Mouse (Mus musculus): ENCODE measurements at regions not wholly inside any gene's neighbourhood (a gene's known extent, or its start where the extent isn't known, plus 50 kb on each side); places are given as distances from the start of the nearest gene placed in this dataset.

DNA sequence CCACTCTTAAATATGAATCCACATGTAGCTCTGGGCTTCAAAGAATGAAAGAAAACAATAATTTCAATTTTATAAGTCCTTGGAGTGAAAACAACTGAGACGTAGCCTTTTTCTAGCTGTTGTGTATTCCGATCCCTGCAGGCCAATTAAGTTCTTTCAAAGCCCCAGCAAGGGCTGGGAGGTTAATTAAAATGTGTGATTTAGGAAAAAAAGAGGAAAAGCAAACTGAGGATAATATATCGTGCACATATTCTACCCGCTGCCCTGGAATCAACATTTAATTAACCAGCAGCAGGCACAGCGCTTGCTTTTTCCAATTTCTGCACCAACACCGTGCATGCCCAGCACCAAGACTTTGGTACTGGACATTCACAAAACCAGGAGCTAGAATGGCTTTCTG is 167.0 kb downstream of the Nectin3 start:
- no peak for DNase-seq

DNA sequence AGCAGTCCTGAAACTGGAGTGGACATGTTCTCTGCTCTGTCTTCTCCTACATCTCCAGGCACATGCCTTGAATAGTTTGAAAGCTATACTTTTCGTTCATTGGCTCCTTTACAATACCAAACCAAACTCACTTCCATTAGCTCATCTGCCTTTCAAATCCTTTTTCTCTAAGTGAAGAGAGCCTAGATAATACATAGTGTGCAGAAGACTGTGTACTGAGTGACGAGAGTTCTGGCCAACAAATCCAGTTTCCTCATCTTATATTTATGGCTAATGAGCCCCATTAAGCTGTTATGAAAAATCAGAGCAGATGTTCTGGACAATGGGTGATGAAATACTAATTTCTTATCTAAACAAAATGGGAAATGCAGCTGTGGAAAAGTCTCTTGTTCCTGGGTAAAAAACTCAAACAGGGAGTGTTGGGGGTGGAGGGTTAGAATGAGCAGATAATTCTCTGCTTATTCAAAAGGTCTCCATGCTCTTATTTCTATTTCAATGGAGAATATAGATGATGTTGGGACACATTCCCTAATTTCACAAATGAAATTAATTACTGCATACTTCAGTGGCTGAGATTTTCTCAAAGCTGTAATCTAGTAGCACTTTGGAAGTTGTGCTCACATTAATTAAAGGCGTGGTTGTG is 144.3 kb upstream of the Gm4737 start:
- no peak for DNase-seq

DNA sequence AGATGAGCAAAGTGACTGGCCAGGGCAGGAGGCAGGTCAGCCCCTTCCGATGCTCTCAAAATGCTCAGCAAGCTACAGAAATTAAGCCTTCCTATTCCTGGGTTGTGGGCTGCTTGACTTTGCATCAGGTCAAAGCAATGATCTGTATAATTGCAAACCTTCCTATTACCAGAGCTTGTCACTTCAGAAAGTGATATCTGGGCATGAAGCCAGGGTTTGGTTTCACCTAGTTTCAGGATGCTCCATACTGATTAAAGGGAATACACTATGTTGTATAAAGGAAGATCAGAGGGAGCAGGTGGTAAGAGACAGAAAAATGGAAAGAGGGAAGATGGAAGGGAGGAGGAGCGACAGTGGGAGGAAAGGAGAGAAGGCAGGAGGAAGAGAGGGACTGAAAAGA is 142.3 kb upstream of the Gm4737 start:
- DNase-seq: no peak

DNA sequence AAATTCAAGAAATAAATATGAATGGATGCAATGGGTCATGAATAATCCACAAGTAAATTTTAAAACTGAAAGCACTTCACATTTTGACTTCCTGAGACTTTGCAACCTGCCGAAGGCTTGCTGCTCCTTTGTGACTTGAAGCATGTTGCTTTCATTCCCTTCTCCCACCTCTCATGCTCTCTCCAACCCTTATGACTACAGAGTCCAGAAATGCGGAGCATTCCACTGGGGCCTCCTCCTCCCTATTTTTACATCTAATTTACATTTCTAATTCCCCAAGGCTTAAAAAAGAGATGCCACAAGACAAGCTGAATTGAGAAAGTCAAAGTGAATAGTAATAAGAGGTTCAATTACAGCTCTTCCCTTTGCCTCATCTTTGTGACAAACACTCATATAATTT is 141.5 kb upstream of the Gm4737 start:
- DNase-seq: no peak

DNA sequence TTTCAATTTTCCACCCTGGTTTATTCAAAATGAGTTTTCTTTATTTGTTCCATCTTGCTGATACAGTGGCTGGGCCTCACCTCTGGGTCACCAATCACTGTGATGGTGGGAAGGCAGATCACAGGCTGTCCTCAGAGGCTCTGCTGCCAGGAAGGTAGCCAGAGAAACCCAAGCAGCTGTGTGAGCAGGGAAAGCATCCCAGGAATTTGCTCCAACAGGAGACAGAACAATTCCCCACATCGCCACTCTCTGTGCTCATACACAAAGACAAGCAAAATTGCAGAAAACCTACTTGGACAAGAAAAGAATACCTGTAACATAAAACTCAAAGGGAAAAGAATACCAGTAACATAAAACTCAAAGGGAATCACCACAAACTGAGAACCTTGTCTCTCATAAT is 139.0 kb upstream of the Gm4737 start:
- no peak for DNase-seq

DNA sequence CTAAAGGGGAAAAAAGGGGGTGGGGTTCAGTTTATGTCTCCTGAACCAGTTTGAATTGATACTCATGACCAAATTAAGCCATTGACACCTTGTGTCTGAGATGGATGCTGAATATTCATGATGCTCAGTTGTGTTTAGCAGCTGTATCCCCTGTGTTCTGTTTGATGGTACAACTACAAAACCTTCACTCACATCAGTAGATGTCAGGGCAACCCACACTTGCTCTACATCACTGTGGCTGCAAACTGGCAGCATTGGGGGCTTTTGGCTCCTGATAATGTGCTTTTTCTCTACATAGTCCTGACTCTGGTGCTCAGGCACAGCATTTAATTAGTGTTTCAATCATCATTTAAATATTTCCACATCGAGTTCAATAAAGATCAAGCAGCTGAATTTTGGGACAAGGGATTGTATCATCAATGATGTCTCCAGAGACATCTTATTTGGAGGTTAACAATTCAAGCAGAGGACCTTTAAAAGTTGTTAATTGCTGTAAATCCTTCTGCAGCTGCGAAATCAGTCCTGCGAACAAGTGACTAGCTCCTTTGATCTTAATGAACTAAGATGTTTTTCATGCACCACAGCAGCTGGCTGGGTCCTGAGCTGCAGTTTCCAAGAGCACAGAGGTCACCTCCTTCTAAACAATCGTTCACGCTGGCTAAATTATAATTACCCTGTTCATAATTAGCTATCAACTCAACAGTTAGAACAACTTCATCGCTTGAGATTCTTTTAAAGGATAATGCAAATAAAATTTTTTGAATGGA is 136.4 kb upstream of the Gm4737 start:
- DNase-seq: no peak

DNA sequence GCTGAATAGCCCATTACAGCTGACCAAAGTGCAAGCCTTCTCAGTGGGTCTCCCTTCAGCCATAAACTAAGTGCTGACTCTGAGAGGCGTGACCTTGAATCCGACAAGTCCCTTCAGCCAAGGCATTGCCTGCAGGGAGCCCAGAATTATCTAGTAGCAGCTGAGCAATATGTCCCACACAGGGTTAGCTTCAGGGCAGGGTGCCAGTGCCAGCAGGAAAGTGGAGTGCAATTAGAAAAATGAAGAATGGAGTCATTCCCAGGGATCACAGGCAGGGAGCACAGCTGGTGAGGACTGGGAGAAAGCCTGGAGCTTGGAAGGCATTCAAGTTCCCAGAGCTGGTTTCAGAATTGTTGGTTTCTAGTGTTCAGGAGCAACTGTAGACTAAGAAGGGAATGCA is 135.3 kb upstream of the Gm4737 start:
- peak; percentile 64 for DNase-seq

DNA sequence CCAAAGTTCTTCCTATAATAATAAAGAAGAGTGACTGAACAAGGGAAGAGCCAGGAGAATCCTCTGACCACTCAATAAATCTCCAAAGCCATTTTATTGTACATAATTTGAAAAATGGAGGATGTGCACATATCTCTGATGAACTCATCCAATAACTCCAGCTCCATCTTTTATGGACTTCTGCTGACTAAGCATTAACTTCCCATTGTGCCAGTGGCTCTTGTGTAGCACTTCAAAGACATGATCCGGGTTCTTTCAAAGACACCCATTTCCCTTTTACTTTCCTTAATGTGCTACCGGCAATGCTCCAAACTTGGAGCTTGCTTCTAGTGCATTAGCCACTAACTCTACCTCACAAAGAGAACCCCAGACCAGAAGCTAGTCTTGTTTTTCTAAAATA is 112.7 kb upstream of the Gm4737 start:
- DNase-seq: no peak

DNA sequence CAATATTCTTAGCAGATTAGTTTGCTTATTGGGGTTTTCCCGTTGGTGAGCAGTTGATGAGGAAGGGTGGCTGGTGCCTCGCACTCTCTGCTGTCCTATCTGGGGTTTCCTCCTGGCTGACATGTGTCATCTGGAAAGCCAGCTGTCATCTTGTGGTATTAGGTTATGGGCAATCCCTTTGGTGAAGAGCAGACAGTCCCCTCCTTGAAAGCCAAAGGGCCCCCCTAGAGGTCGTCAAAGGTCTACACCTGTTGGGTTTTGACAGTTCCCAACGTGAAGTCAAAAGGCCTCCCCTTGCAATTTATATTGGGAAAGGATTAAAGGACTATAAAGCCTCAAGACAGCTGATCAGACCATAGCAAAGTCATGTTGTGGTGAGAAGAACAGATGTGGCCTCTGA is 96.8 kb upstream of the Gm4737 start:
- DNase-seq: no peak

DNA sequence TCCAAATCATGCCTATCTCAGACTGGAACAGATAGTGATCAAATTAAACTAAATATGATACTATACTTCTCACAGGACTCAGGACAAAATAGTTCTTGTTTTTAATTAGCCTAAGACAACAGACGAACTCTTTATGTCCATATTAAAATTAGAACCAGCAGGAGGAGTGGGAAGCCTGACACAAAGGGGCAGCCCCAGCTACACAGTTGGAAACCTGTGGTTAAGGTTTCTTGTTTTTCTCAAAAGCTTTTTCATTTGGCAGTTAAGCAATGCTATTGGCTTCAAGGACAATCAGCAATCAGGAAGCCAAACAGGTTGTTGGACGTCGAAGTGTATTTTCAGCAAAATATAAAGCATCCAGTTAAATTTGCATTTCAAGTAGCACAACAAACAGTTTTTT is 96.1 kb upstream of the Gm4737 start:
- DNase-seq: no peak

DNA sequence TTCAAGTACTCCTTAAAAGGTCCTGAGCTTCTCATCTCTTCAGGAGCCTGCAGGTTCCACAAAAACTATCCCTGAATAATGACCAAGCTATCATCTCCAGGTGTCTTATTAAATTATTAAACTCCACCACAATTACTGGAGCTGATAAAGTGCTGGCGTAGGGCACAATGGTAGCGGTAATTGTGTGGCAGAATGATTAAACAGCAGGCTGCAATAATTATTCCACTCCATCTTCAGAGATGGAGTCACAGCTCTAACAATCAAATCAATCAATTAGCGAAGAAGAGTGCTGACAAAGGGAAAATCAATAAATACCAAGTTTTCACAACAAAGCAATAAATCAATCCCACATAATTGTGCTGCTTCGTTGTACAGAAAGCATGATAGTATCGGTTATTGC is 90.7 kb upstream of the Gm4737 start:
- DNase-seq: no peak

DNA sequence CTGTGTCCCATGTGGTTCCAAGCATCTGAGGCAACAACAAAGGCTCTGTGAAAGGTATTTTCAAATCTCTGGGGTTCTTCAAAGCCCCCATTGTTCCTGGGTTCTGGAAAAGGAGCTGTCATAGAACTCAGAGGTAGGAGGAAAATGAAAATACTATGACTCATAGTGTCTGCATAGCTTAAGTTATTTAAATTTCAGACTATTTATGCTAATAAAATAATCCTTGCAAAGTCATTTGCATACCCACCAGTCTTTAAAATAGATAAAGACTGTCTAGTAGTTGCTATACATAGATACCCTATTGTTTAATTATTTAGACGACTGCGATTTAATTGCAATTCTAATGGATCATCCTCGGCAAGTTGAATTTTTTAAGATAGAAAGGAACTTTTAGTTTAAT is 73.9 kb upstream of the Gm4737 start:
- no peak for DNase-seq

DNA sequence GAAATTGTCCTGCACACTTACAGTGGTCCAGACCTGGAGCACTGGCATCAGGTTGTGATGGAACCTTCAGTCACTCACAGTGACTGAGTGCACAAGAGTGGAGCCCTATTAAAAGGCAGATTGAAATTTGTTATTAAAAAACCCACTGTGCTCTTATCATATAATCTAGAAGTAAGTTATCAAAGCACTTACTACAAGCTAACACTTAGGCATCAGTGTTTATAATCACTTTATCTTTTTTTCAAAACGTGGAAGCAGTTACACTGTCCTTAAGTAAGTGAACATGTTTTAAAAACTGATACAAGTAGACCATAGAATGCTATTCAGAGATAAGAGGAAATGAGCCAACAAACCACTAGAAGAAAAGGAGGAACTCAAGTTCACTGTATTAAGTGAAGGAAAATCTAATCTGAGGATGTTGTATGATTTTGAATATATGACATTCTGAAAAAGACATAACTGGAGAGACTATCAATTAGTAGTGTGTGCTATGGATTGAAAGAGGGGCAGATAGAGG is 68.3 kb upstream of the Gm4737 start:
- DNase-seq: no peak

DNA sequence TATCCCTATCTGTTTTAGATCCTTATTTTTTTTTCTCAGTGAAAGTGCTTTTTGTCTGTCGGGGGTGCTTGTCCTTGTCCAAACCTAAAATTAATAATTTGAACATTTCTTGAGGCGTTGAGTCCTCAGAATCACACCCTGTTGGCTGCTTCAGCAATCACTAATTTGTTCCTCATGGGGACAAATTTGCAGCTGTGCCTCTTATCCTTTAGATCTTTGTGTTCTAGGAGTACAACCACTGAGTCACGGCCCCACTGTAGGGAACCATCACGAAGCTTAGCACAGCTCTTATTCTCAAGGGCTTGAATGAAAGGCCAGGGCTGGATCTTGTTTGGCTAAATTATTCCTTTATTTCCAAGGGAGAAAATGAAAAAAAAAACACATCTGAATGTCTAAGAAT is 57.6 kb upstream of the Gm4737 start:
- DNase-seq: no peak

DNA sequence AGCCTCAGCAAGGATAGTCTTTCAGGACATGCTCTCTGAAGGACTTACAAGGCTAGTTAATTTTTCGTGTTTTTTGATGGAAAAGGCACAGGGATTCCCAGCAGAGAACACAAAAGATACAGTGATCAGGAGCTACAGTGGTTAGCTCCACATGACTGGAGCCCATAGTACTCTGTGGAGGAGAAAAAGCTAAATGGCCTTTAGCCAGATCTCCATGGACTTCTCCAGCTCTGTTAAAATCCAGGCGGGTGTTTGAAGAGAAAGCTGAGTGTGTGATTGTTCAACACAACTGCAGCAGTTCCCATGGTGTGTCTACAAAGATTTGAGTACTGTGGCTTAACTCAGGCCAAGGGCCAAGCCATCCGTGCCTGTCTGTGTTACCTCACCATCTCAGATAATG is 57.0 kb upstream of the Gm4737 start:
- DNase-seq: no peak

DNA sequence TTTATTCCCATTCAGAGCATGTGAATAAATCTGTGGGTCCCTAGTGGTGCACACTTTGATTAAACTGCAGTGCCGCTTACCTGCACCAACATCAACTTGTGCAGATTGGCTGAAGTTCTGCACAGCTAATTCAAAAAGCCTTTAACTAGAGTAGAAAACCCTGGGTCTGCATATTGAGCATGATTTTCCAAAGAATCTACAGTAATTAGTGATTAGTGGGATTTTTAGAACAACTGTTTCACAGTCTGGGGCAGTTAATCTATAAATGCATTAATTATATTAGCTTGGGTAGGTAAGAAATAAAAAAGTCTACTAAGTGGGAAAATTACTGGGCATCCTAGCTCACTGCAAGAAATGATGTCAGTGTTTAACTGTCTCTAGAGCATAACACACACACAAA is 50.2 kb upstream of the Gm4737 start:
- no peak for DNase-seq

All from adrenal gland, postnatal 10 days (tissue).